Mouse (Mus musculus) thymus, postnatal 14 days (tissue): ENCODE measurements around the gene Cd300lg.

Experiments
- DNase-seq: peaks from one replicate; pipeline ENCODE4 v3.0.0; 2021

Gene Cd300lg

DNA sequence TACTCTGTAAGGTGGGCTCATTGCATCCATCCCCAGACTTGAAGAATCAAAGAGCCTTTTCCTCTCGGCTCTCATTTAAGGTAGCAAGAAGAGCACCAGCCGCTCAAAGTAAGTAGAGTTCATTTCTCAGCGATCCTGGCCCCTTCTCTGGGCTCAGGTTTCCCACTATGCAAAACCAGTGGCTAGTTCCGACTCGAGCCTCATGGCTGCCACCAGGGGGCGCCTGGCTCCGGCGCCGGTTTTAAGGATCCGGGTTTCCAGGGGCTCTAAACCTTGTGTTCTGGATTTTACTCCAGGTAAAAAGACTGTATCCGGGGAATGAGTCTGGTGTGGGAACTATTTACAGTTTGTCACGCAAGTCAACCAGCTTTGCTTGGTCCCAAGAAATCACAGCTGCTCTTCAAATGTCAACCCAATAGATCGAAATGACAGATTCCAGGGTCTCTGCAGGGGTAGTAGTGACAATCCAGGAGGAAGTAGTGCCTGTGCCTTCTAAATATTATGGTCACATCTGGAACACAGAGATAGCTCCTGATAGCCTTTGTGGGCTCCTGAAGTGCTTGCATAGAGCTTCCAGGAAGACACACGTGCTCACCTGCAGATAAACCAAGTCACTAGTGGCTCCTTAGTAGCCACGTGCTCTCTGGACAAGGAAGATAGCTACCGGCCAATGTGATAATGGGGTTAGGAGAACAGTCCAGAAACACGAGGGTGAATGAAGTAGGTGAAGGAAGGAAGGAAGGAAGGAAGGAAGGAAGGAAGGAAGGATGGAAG is 61.4 kb downstream of the Cd300lg start:
- peak; percentile 48 for DNase-seq
